Mouse (Mus musculus) urinary bladder, postnatal 14 days (tissue): ENCODE results near the gene Esp8.
"Not testable (repeated sequence)": the region's sequence is repeated elsewhere in the genome, so short reads cannot be mapped to it uniquely, and the experiment has no call there.

Experiments
- DNase-seq: peaks from one replicate; pipeline ENCODE4 v3.0.0; 2021; ENCODE audit warnings: low spot score

Esp8 gene

GRCm38 (mm10) chr17:40519818-40520217, at the start of gene Esp8:
Gene Esp8, plus strand, starts transcription at chr17:40520022.
- DNase-seq: no peak

GRCm38 (mm10) chr17:40483566-40483965, 36.3 kb upstream of the Esp8 start:
- not testable (repeated sequence) for DNase-seq

- DNase-seq: not testable (repeated sequence)
These were observed 24.2 kb upstream of the Esp8 start for GRCm38 (mm10) chr17:40495468-40496185.

- DNase-seq: no peak
These were observed 10.0 kb downstream of the Esp8 start for GRCm38 (mm10) chr17:40529813-40530212.

GRCm38 (mm10) chr17:40531147-40531546, 11.3 kb downstream of the Esp8 start:
- DNase-seq: no peak

GRCm38 (mm10) chr17:40547005-40547404, 27.2 kb downstream of the Esp8 start:
- not testable (repeated sequence) for DNase-seq

GRCm38 (mm10) chr17:40553470-40553869, 33.6 kb downstream of the Esp8 start:
- DNase-seq: no peak

- DNase-seq: no peak
These were observed 41.4 kb downstream of the Esp8 start, which contains the start of gene Esp6 for GRCm38 (mm10) chr17:40561207-40561606. Gene Esp6, plus strand, starts transcription at chr17:40561507.
